Mouse (Mus musculus) left cerebral cortex, postnatal 4 days (tissue): Measurements from ENCODE around the gene Cep70. TPM values are rescaled to one million over a fixed set of nuclear protein-coding genes. Genes with fewer than 3 reads are reported as not detected.

Source experiments
- DNase-seq: peaks from one replicate; pipeline ENCODE4 v3.0.0-alpha.2; 2022
- intact Hi-C: fragments of 180-260 bp; cut with DNase I; formaldehyde crosslinking; loops from one replicate; pipeline ENCODE4 v1.15.1; 2025
- total RNA-seq, 2 experiments: library from RNA; stranded (reverse); gene quantifications; 2 replicates each; pipeline ENCODE4 v1.2.3; 2021

Gene Cep70
- 10 to 100 TPM; 19.3 to 23.6 TPM for total RNA-seq

GRCm38 (mm10) chr9:99243190-99243894 is at the start of gene Cep70:
Gene Cep70 (plus strand): TSS chr9:99243367.
- peak; percentile 97 for DNase-seq
- intact Hi-C loops, result loop anchor here (5.0 kb wide), 2 partner anchors 101 to 134 kb away; partner anchors contain the start of gene Pik3cb

GRCm38 (mm10) chr9:99212643-99213042 is 30.5 kb upstream of the Cep70 start:
- no peak for DNase-seq

GRCm38 (mm10) chr9:99216182-99216581 is 27.0 kb upstream of the Cep70 start:
- DNase-seq, result no peak
- intact Hi-C loops, result no loop called here

More at GRCm38 (mm10) chr9:99212643-99213042, 30.5 kb upstream of the Cep70 start:
- intact Hi-C loops, result no loop called here

- peak; percentile 38 for DNase-seq
- intact Hi-C loops, result no loop called here
Observed at GRCm38 (mm10) chr9:99217999-99218719, 25.0 kb upstream of the Cep70 start.

- no peak for DNase-seq
- intact Hi-C loops, result no loop called here
Observed at GRCm38 (mm10) chr9:99221636-99222035, 21.5 kb upstream of the Cep70 start.

GRCm38 (mm10) chr9:99224583-99224982 is 18.6 kb upstream of the Cep70 start:
- DNase-seq, result no peak
- intact Hi-C loops, result no loop called here

- intact Hi-C loops, result no loop called here
- no peak for DNase-seq
Observed at GRCm38 (mm10) chr9:99229450-99229849, 13.7 kb upstream of the Cep70 start.

GRCm38 (mm10) chr9:99237139-99237538 is 6.0 kb upstream of the Cep70 start, which contains the start of gene Faiml:
Gene Faiml (minus strand): TSS chr9:99237239.
- intact Hi-C loops, result loop anchor here (10.0 kb wide), 1 partner anchor 622 kb away; no protein-coding TSS in a partner anchor
- no peak for DNase-seq

- no peak for DNase-seq
- intact Hi-C loops, result loop anchor here (10.0 kb wide), 1 partner anchor 623 kb away; no protein-coding TSS in a partner anchor
Observed at GRCm38 (mm10) chr9:99238276-99238675, 4.9 kb upstream of the Cep70 start.

- intact Hi-C loops, result loop anchor here (10.0 kb wide), 1 partner anchor 624 kb away; no protein-coding TSS in a partner anchor
- DNase-seq, result no peak
Observed at GRCm38 (mm10) chr9:99239256-99239655, 3.9 kb upstream of the Cep70 start.

- intact Hi-C loops, result loop anchor here (2.0 to 5.0 kb wide), 3 partner anchors 98 to 176 kb away; partner anchors contain the start of gene Pik3cb
- DNase-seq, result no peak
Observed at GRCm38 (mm10) chr9:99240571-99240970, 2.6 kb upstream of the Cep70 start.

- peak; percentile 61 for DNase-seq
- intact Hi-C loops, result loop anchor here (5.0 kb wide), 2 partner anchors 100 to 135 kb away; partner anchors contain the start of gene Pik3cb
Observed at GRCm38 (mm10) chr9:99242035-99242434, 1.1 kb upstream of the Cep70 start.

GRCm38 (mm10) chr9:99242533-99243189 is 506 bp upstream of the Cep70 start:
- intact Hi-C loops, result loop anchor here (5.0 kb wide), 2 partner anchors 100 to 135 kb away; partner anchors contain the start of gene Pik3cb
- no peak for DNase-seq

GRCm38 (mm10) chr9:99243895-99244293 is 727 bp downstream of the Cep70 start:
- no peak for DNase-seq
- intact Hi-C loops, result loop anchor here (5.0 kb wide), 2 partner anchors 102 to 133 kb away; partner anchors contain the start of gene Pik3cb

- intact Hi-C loops, result no loop called here
- DNase-seq, result no peak
Observed at GRCm38 (mm10) chr9:99248304-99248703, 5.1 kb downstream of the Cep70 start.

GRCm38 (mm10) chr9:99248906-99249305 is 5.7 kb downstream of the Cep70 start:
- no peak for DNase-seq
- intact Hi-C loops, result no loop called here

GRCm38 (mm10) chr9:99253861-99254260 is 10.7 kb downstream of the Cep70 start:
- DNase-seq, result no peak
- intact Hi-C loops, result loop anchor here (10.0 kb wide), 1 partner anchor 201 kb away; the partner anchor contains the start of gene Nme9

- intact Hi-C loops, result loop anchor here (10.0 kb wide), 1 partner anchor 199 kb away; the partner anchor contains the start of gene Nme9
- DNase-seq, result no peak
Observed at GRCm38 (mm10) chr9:99256206-99256605, 13.0 kb downstream of the Cep70 start.

- intact Hi-C loops, result loop anchor here (10.0 kb wide), 1 partner anchor 198 kb away; the partner anchor contains the start of gene Nme9
- DNase-seq, result no peak
Observed at GRCm38 (mm10) chr9:99256821-99257220, 13.7 kb downstream of the Cep70 start.

GRCm38 (mm10) chr9:99258891-99259290 is 15.7 kb downstream of the Cep70 start:
- no peak for DNase-seq
- intact Hi-C loops, result loop anchor here (10.0 kb wide), 1 partner anchor 196 kb away; the partner anchor contains the start of gene Nme9
